Mouse (Mus musculus): ENCODE measurements around the gene Lama2.

DNA sequence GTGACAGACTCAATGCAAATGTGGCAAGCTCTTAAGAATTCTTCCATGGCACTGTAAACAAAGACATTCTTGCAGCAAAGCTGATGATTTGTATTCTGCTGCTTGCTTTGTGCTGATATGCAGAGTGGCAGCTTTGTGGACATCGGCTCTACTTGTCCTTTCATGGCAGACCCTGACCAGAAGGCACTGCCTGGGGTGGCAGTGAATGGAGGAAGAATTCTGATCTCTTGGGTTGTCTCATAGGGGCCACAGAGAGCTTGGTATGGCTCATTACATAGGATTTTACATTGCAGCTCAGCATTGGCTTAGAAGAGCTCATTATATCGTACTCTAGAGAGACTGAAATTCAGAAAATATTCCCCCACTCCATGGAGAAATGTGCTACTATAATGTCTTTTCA is 352.1 kb downstream of the Lama2 start:
- TF ChIP-seq SMC3 (IDR thresholded peaks at IDR 0.05; ENCODE audit: low read depth, low read length) = no peak
- no peak for TF ChIP-seq EP300 (IDR thresholded peaks at IDR 0.05; ENCODE audit: low read depth in 1 of 2, low read length in 2 of 2)
- TF ChIP-seq UBTF (IDR thresholded peaks at IDR 0.05; ENCODE audit: borderline replicate concordance, insufficient read depth, low read depth, low read length) = no peak
- no peak for TF ChIP-seq CHD2 (IDR thresholded peaks at IDR 0.05; ENCODE audit: low read length)
- TF ChIP-seq GATA1 (IDR thresholded peaks at IDR 0.05; ENCODE audit: low read depth, low read length) = no peak
- no peak for TF ChIP-seq CTCF (IDR thresholded peaks at IDR 0.05 in 2 of 3, conservative IDR thresholded peaks at IDR 0.05 in 1 of 3; ENCODE audit: control insufficient read depth in 1 of 3, insufficient read depth in 1 of 3, low read depth in 2 of 3, low read length in 3 of 3, poor library complexity in 1 of 3, severe bottlenecking in 1 of 3)
- no peak for TF ChIP-seq POLR2AphosphoS2 (IDR thresholded peaks at IDR 0.05; ENCODE audit: low read length)
- no peak for TF ChIP-seq TBP (IDR thresholded peaks at IDR 0.05; ENCODE audit: low read depth, low read length)

Measured in MEL (cell line).